Mouse (Mus musculus): ENCODE measurements at regions not wholly inside any gene's neighbourhood (a gene's known extent, or its start where the extent isn't known, plus 50 kb on each side); places are given as distances from the start of the nearest gene placed in this dataset.

- no peak for DNase-seq (ENCODE audit: low spot score)
Measured at GRCm38 (mm10) chr10:99959279-99959678, 56.2 kb upstream of the Kitl start.

- DNase-seq (ENCODE audit: low spot score) = no peak
Measured at GRCm38 (mm10) chr10:99952486-99952885, 62.9 kb upstream of the Kitl start.

- no peak for DNase-seq (ENCODE audit: low spot score)
Measured at GRCm38 (mm10) chr10:99951718-99952117, 63.7 kb upstream of the Kitl start.

GRCm38 (mm10) chr10:99951316-99951715 is 64.1 kb upstream of the Kitl start:
- DNase-seq (ENCODE audit: low spot score) = no peak

- no peak for DNase-seq (ENCODE audit: low spot score)
Measured at GRCm38 (mm10) chr10:99948740-99949139, 66.7 kb upstream of the Kitl start.

- no peak for DNase-seq (ENCODE audit: low spot score)
Measured at GRCm38 (mm10) chr10:99945418-99945817, 70.0 kb upstream of the Kitl start.

GRCm38 (mm10) chr10:99941665-99942064 is 73.8 kb upstream of the Kitl start:
- no peak for DNase-seq (ENCODE audit: low spot score)

GRCm38 (mm10) chr10:99938901-99939300 is 76.5 kb upstream of the Kitl start:
- DNase-seq (ENCODE audit: low spot score) = no peak

- DNase-seq (ENCODE audit: low spot score) = no peak
Measured at GRCm38 (mm10) chr10:99937921-99938618, 77.4 kb upstream of the Kitl start.

- DNase-seq (ENCODE audit: low spot score) = no peak
Measured at GRCm38 (mm10) chr10:99929191-99929590, 86.2 kb upstream of the Kitl start.

GRCm38 (mm10) chr10:99927913-99928312 is 87.5 kb upstream of the Kitl start:
- DNase-seq (ENCODE audit: low spot score) = no peak

GRCm38 (mm10) chr10:99926327-99926954 is 89.0 kb upstream of the Kitl start:
- DNase-seq (ENCODE audit: low spot score) = no peak

- DNase-seq (ENCODE audit: low spot score) = no peak
Measured at GRCm38 (mm10) chr10:99924541-99924940, 90.9 kb upstream of the Kitl start.

GRCm38 (mm10) chr10:99919925-99920324 is 95.5 kb upstream of the Kitl start:
- no peak for DNase-seq (ENCODE audit: low spot score)

GRCm38 (mm10) chr10:99918567-99919320 is 96.7 kb upstream of the Kitl start:
- DNase-seq (ENCODE audit: low spot score) = no peak

GRCm38 (mm10) chr10:99913846-99914187 is 101.6 kb upstream of the Kitl start:
- no peak for DNase-seq (ENCODE audit: low spot score)

- peak; percentile 17 for DNase-seq (ENCODE audit: low spot score)
Measured at GRCm38 (mm10) chr10:99913001-99913845, 102.2 kb upstream of the Kitl start.

- no peak for DNase-seq (ENCODE audit: low spot score)
Measured at GRCm38 (mm10) chr10:99910011-99910723, 105.3 kb upstream of the Kitl start.

- no peak for DNase-seq (ENCODE audit: low spot score)
Measured at GRCm38 (mm10) chr10:99908044-99908443, 107.4 kb upstream of the Kitl start.

- no peak for DNase-seq (ENCODE audit: low spot score)
Measured at GRCm38 (mm10) chr10:99906778-99907435, 108.5 kb upstream of the Kitl start.
